Mouse (Mus musculus) G1E (cell line): ENCODE results near the gene Prr18.

Experiments used
- CTCF ChIP-seq: IDR thresholded peaks from 2 replicates; pipeline ENCODE4 v1.5.1; 2012; ENCODE audit warnings: low read depth, low read length, inconsistent platforms, mixed read lengths
- POLR2AphosphoS5 ChIP-seq: IDR thresholded peaks from 2 replicates; pipeline ENCODE4 v1.6.1; 2012; ENCODE audit warnings: low read depth, low read length, inconsistent platforms; ENCODE audit not compliant: insufficient replicate concordance
- TAL1 ChIP-seq: conservative IDR thresholded peaks from 2 replicates; pipeline ENCODE4 v1.6.1; 2012; ENCODE audit warnings: low read depth, low read length, inconsistent platforms, mixed read lengths

DNA sequence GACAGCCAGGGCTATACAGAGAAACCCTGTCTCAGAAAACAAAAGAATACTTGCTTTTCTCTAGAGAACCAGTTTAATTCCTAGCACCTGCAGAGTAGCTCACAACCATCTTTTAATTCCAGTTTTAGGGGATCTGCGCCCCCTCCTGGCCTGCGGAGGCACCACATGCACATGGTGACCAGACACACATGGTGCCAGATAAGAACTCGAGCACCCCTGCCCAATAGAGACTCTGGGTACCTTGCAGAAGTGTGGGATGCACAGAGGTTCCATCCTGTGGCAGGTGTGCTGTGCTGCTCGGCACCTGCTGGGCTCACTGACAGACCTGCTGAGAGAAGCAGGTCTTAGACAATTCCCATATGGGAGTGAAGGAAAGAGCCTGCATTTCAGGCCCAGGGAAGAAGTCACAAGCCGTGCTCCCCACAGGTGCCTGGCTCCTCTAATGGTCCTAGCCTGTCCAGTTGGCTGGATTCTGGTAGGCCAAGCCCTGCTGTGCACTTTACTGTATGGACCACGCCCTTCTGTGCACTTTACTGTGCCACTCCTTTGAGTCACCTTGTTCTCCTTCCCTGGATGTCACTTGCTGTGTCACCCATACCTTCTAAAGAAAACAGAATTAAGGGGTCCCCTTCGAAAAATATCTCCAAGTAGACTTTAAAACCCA is 8.6 kb upstream of the Prr18 start:
- TF ChIP-seq CTCF (peak; percentile 34; the same call in 1 of the 2 replicates), POLR2AphosphoS5 (no peak), TAL1 (no peak)
